31 mouse cellular contexts compared by ENCODE assay signal in genomic region chr3:57944698-57945097, GRCm38 (mm10).
DNase-seq lines count a peak whose midpoint lies in the region; ATAC-seq and TF ChIP-seq lines count a peak whose summit lies in the region.
"Had no signal": no experiment of that assay in that cellular context is flagged by ENCODE, and none has a peak within 500 bp of the region (broad histone marks: within the 10 kb centered on the region; RNA-seq: fewer than 3 reads in every experiment).

No protein-coding gene starts in this region.

- H3K27me3 ChIP-seq in kidney, embryonic 15.5 days, result no peaks in the 10 kb centered on the region
- H3K27me3 ChIP-seq: embryonic facial prominence, embryonic 15.5 days; forebrain, embryonic 13.5 days; heart, embryonic 12.5 days; hindbrain, embryonic 13.5 days; midbrain, embryonic 13.5 days; neural tube, embryonic 13.5 days had no signal

- no peaks in the 10 kb centered on the region for H3K4me1 ChIP-seq in kidney, embryonic 15.5 days
- H3K4me1 ChIP-seq: embryonic facial prominence, embryonic 10.5 days; embryonic facial prominence, embryonic 15.5 days; forebrain, embryonic 13.5 days; heart, embryonic 12.5 days; hindbrain, embryonic 13.5 days; neural tube, embryonic 13.5 days had no signal

- 77% methylated on average over 2 of the region's 2 CpGs for WGBS in kidney, embryonic 15.5 days

- H3K4me2 ChIP-seq in kidney, embryonic 15.5 days, result no peak overlapping the region
- H3K4me2 ChIP-seq: embryonic facial prominence, embryonic 15.5 days; forebrain, embryonic 13.5 days; heart, embryonic 12.5 days; hindbrain, embryonic 13.5 days; midbrain, embryonic 13.5 days; neural tube, embryonic 13.5 days had no signal

- no peaks in the 10 kb centered on the region for H3K36me3 ChIP-seq in kidney, embryonic 15.5 days
- H3K36me3 ChIP-seq: embryonic facial prominence, embryonic 10.5 days; embryonic facial prominence, embryonic 15.5 days; heart, embryonic 12.5 days; hindbrain, embryonic 13.5 days; midbrain, embryonic 13.5 days; neural tube, embryonic 13.5 days had no signal

- H3K9ac ChIP-seq in kidney, embryonic 15.5 days, result no peak overlapping the region
- H3K9ac ChIP-seq: embryonic facial prominence, embryonic 15.5 days; forebrain, embryonic 13.5 days; heart, embryonic 12.5 days; hindbrain, embryonic 13.5 days; liver, embryonic 14.5 days; midbrain, embryonic 13.5 days; neural tube, embryonic 13.5 days had no signal

- no peak for TF ChIP-seq CTCF in left cerebral cortex, adult 2 months (IDR thresholded peaks at IDR 0.05)

- ATAC-seq in kidney, embryonic 15.5 days (replicated peaks; ENCODE audit: low FRiP score), result no peak
- ATAC-seq: CD4-positive, CD25-positive, alpha-beta regulatory T cell, adult 4 months; forebrain, embryonic 13.5 days; intestine, embryonic 16.5 days; midbrain, embryonic 13.5 days had no signal

- intact Hi-C loops in left cerebral cortex, adult 2 months (cut with DNase I), result loop anchor here (2.0 kb wide), 1 partner anchor 146 kb away; no protein-coding TSS in a partner anchor
- intact Hi-C loops in left cerebral cortex, postnatal 25 days (cut with DNase I), result no loop called here

- no peaks in the 10 kb centered on the region for H3K9me3 ChIP-seq in kidney, embryonic 15.5 days (replicated peaks)
- H3K9me3 ChIP-seq: embryonic facial prominence, embryonic 10.5 days; embryonic facial prominence, embryonic 15.5 days; forebrain, embryonic 13.5 days; heart, embryonic 12.5 days; hindbrain, embryonic 13.5 days; midbrain, embryonic 13.5 days; neural tube, embryonic 13.5 days had no signal

- no peak overlapping the region for H3K27ac ChIP-seq in left cerebral cortex, adult 2 months
- no peak overlapping the region for H3K27ac ChIP-seq in kidney, embryonic 15.5 days
- H3K27ac ChIP-seq: embryonic facial prominence, embryonic 10.5 days; embryonic facial prominence, embryonic 15.5 days; forebrain, embryonic 13.5 days; heart, adult 2 months; hindbrain, embryonic 13.5 days; liver, embryonic 14.5 days; macrophage; midbrain, embryonic 13.5 days; neural tube, embryonic 13.5 days had no signal

- H3K4me3 ChIP-seq in left cerebral cortex, adult 2 months, result no peak overlapping the region
- no peak overlapping the region for H3K4me3 ChIP-seq in kidney, embryonic 15.5 days (replicated peaks)
- H3K4me3 ChIP-seq: embryonic facial prominence, embryonic 10.5 days; embryonic facial prominence, embryonic 15.5 days; forebrain, embryonic 13.5 days; heart, adult 2 months; heart, embryonic 12.5 days; hindbrain, embryonic 13.5 days; midbrain, embryonic 13.5 days; neural tube, embryonic 13.5 days had no signal

- DNase-seq in heart, adult 11 months, result peak; percentile 53
- no peak for DNase-seq in heart, adult 18-20 months
- peak; percentile 15 to 30 for DNase-seq in left cerebral cortex, adult 2 months (ENCODE audit: extremely low spot score in 1 of 2, low spot score in 2 of 2)
- no peak for DNase-seq in left cerebral cortex, adult 11 months (ENCODE audit: low spot score)
- peak; percentile 13 to 20 for DNase-seq in layer of hippocampus, adult 8-10 months (ENCODE audit: low spot score in 2 of 2)
- DNase-seq in left cerebral cortex, postnatal 25 days (ENCODE audit: low spot score in 2 of 2), result peak; percentile 10 to 78
- DNase-seq: adrenal gland, postnatal 25 days; cerebellum, adult 18-20 months; cerebellum, postnatal 14 days; gastrocnemius, postnatal 25 days; heart, adult 2 months; heart, postnatal 4 days; kidney, adult 8-10 months; kidney, postnatal 10 days; liver; lung, adult 2 months; lung, postnatal 10 days; spleen, adult 18-20 months; thymus, postnatal 14 days had no signal

Comparison
In these comparisons a context has a peak if more than half of its experiments do, and no peak if none do; other contexts are left out.
1. DNase-seq: peak in heart, adult 11 months (single experiment), left cerebral cortex, adult 2 months (2 of 2), layer of hippocampus, adult 8-10 months (2 of 2) and left cerebral cortex, postnatal 25 days (2 of 2); none in heart, adult 18-20 months (0 of 2) and left cerebral cortex, adult 11 months (single experiment).